Mouse (Mus musculus): Measurements from ENCODE around the gene Procr.

DNA sequence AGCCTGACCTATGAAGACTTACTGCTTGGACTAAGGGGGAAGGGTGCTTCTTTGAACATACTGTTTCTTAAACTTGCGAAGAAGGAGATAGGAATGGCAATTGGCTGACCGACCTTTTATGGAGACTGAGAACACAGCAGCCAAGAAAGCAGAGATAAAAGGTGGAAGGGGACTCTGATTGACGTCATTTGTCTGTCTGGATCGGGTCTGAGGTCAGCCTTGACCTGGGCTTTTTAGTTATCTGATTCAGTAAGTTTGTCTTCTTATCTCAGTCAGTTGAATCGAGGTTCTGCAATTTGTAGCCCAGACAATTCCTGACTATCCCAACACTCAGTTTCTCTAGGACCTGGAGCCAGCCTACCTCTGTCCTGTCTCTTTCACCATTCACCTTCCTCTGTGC lies 26.9 kb upstream of the Procr start:
- TF ChIP-seq CTCF (conservative IDR thresholded peaks at IDR 0.05; ENCODE audit: low read length) (no peak), NANOG (IDR thresholded peaks at IDR 0.05; ENCODE audit: borderline replicate concordance, low read length) (no peak)

Data from E14TG2a.4 (cell line).